ENCODE assay signal across 14 mouse cellular contexts in the genomic region with DNA sequence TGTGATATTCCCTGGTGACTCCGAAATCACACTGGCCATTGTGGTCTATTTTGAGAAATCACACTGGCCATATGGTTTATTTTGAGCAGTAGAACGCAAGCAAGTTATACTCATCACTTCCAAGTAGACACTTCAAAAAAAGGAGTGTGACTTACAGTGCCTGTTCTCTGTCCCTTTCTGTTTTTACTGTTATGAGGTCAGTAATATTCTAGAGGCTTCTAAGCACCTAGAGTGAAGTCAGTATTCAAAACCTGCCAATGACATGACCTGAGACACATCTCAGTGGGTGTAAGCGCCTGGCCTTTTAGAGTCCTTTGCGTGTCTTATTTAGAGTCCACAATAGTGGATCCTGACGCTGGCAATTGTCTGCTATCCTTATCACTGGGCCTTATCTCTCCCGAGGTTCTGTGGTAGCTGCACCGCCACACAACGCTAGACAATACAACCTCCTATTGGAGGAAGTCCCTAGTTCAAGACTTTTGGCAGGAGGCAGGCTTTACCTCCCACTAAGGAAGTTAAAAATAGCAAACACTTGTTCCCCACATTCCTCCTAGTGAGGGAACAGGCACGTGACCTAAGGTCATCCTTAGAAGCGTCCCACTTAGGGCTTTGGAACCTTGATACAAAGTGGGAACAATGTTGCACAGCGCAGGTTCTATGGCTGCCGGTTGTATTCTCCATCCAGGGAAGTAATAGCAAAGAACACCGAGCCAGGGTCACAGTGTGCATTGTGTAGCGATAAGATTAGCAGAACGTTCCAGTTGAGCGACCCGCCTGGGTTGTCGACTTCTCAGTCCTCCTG. TPM values are rescaled to one million over a fixed set of nuclear protein-coding genes. Genes with fewer than 3 reads are reported as not detected.
DNase-seq lines count a peak whose midpoint lies in the region; ATAC-seq and TF ChIP-seq lines count a peak whose summit lies in the region.
"Had no signal": no experiment of that assay in that cellular context is flagged by ENCODE, and none has a peak within 500 bp of the region (broad histone marks: within the 10 kb centered on the region; RNA-seq: fewer than 3 reads in every experiment).

No protein-coding gene starts in this region.

- no peaks in the 10 kb centered on the region for H3K4me1 ChIP-seq in kidney, adult 2 months (ENCODE audit: control insufficient read depth, insufficient read depth, low read length)
- H3K4me1 ChIP-seq in kidney, embryonic 14.5 days (ENCODE audit: control insufficient read depth, insufficient read depth, low read length): no peaks in the 10 kb centered on the region
- peaks cover 10% of the 10 kb centered on the region; the same call in 1 of the 2 replicates for H3K4me1 ChIP-seq in midbrain, embryonic 10.5 days
- H3K4me1 ChIP-seq in midbrain, embryonic 13.5 days (replicated peaks): no peaks in the 10 kb centered on the region
- H3K4me1 ChIP-seq: intestine, embryonic 15.5 days; limb, embryonic 15.5 days had no signal

- no peaks in the 10 kb centered on the region for H3K36me3 ChIP-seq in kidney, adult 2 months (ENCODE audit: control insufficient read depth, insufficient read depth, low read length)
- H3K36me3 ChIP-seq in kidney, embryonic 14.5 days (ENCODE audit: control insufficient read depth, insufficient read depth, low read length): no peaks in the 10 kb centered on the region
- no peaks in the 10 kb centered on the region for H3K36me3 ChIP-seq in midbrain, embryonic 10.5 days
- no peaks in the 10 kb centered on the region for H3K36me3 ChIP-seq in midbrain, embryonic 13.5 days
- H3K36me3 ChIP-seq: intestine, embryonic 15.5 days; limb, embryonic 15.5 days had no signal

- ATAC-seq in kidney, embryonic 14.5 days (ENCODE audit: low FRiP score, low TSS enrichment): no peak
- ATAC-seq in megakaryocyte progenitor cell, adult 5-6 weeks (replicated peaks; ENCODE audit: poor library complexity): peak; percentile 49
- no peak for ATAC-seq in midbrain, embryonic 13.5 days
- ATAC-seq: intestine, embryonic 15.5 days; Patski had no signal

- H3K27me3 ChIP-seq in kidney, adult 2 months (replicated peaks; ENCODE audit: control insufficient read depth, insufficient read depth, low read length): no peaks in the 10 kb centered on the region
- H3K27me3 ChIP-seq in kidney, embryonic 14.5 days (ENCODE audit: control insufficient read depth, insufficient read depth, low read length): no peaks in the 10 kb centered on the region
- H3K27me3 ChIP-seq in midbrain, embryonic 10.5 days (ENCODE audit: low read depth, poor library complexity, severe bottlenecking): no peaks in the 10 kb centered on the region
- H3K27me3 ChIP-seq in midbrain, embryonic 13.5 days: no peaks in the 10 kb centered on the region
- H3K27me3 ChIP-seq: intestine, embryonic 15.5 days; limb, embryonic 15.5 days; Patski had no signal

- no peaks in the 10 kb centered on the region for H3K9me3 ChIP-seq in kidney, embryonic 14.5 days (ENCODE audit: control insufficient read depth, low read length)
- H3K9me3 ChIP-seq in midbrain, embryonic 10.5 days (replicated peaks): no peaks in the 10 kb centered on the region
- no peaks in the 10 kb centered on the region for H3K9me3 ChIP-seq in midbrain, embryonic 13.5 days
- H3K9me3 ChIP-seq: intestine, embryonic 15.5 days; limb, embryonic 15.5 days had no signal

- TF ChIP-seq POLR2A in kidney, adult 2 months (IDR thresholded peaks at IDR 0.05; ENCODE audit: low read depth, low read length): no peak

- H3K27ac ChIP-seq in kidney, adult 2 months (ENCODE audit: insufficient read depth, low read depth, low read length): no peak overlapping the region
- H3K27ac ChIP-seq in kidney, embryonic 14.5 days (ENCODE audit: low read depth, low read length): no peak overlapping the region
- no peak overlapping the region for H3K27ac ChIP-seq in midbrain, embryonic 10.5 days (replicated peaks)
- H3K27ac ChIP-seq in midbrain, embryonic 13.5 days: no peak overlapping the region
- H3K27ac ChIP-seq: intestine, embryonic 15.5 days; limb, embryonic 15.5 days had no signal

- no peak overlapping the region for H3K9ac ChIP-seq in kidney, embryonic 14.5 days (ENCODE audit: low read depth, low read length)
- H3K9ac ChIP-seq in midbrain, embryonic 13.5 days (replicated peaks): no peak overlapping the region
- H3K9ac ChIP-seq: intestine, embryonic 15.5 days; limb, embryonic 15.5 days had no signal

- peak; percentile 28 for DNase-seq in kidney, adult 2 months
- DNase-seq in heart, adult 18-20 months: peak; percentile 67 to 82
- DNase-seq in heart, postnatal 25 days (ENCODE audit: low spot score): peak; percentile 20
- DNase-seq in midbrain, embryonic 10.5 days (ENCODE audit: low spot score): no peak
- no peak for DNase-seq in embryo, embryonic 10 days (ENCODE audit: low spot score)
- DNase-seq: cerebellum, adult 2 months; gastrocnemius, postnatal 10 days; layer of hippocampus, adult 9-11 months had no signal

- no peak for TF ChIP-seq CTCF in kidney, adult 2 months (conservative IDR thresholded peaks at IDR 0.05; ENCODE audit: insufficient read depth, insufficient read length, low read depth, low read length)

- H3K4me2 ChIP-seq in kidney, embryonic 14.5 days (replicated peaks; ENCODE audit: low read depth, low read length): no peak overlapping the region
- no peak overlapping the region for H3K4me2 ChIP-seq in midbrain, embryonic 13.5 days (replicated peaks)
- H3K4me2 ChIP-seq: intestine, embryonic 15.5 days; limb, embryonic 15.5 days had no signal

- intact Hi-C loops in heart, postnatal 25 days (cut with DNase I): no loop called here

- WGBS in kidney, adult 2 months: 52% methylated on average over 18 of the region's 18 CpGs
- WGBS in kidney, embryonic 14.5 days: 75% methylated on average over 18 of the region's 18 CpGs
- WGBS in midbrain, embryonic 10.5 days: 76% methylated on average over 18 of the region's 18 CpGs
- 68% methylated on average over 18 of the region's 18 CpGs for whole genome bisulfite sequencing in midbrain, embryonic 13.5 days

- H3K4me3 ChIP-seq in kidney, adult 2 months (ENCODE audit: insufficient read depth, low read depth, low read length): no peak overlapping the region
- no peak overlapping the region for H3K4me3 ChIP-seq in kidney, embryonic 14.5 days (ENCODE audit: low read length)
- no peak overlapping the region for H3K4me3 ChIP-seq in midbrain, embryonic 10.5 days
- H3K4me3 ChIP-seq in midbrain, embryonic 13.5 days (replicated peaks): no peak overlapping the region
- H3K4me3 ChIP-seq: intestine, embryonic 15.5 days; limb, embryonic 15.5 days had no signal

RNA-seq across cellular contexts. Expression of a gene that starts 17.4 kb away (rescaled TPM):
- 23.4 and 24.3 TPM in 2 replicates for polyA plus RNA-seq in kidney, adult 2 months (2012; rRNA removed)
- polyA plus RNA-seq in kidney, embryonic 14.5 days (2014; fragmentation: Nextera tagmentation; extraction: Ambion mirVana): 18.4 and 25.3 TPM in 2 replicates
- total RNA-seq in heart, adult 18-20 months (2021): 100 to 1,000 TPM; 138 to 147 TPM
- 100 to 1,000 TPM; 143 to 145 TPM for total RNA-seq in heart, postnatal 25 days (2021)
- total RNA-seq in megakaryocyte progenitor cell, adult 5-6 weeks (2015): 43.2 and 48.5 TPM in 2 replicates
- 48.0 and 58.0 TPM in 2 replicates for total RNA-seq in megakaryocyte progenitor cell, adult 5-6 weeks (2017)
- polyA plus RNA-seq in midbrain, embryonic 10.5 days (2016; fragmentation: Nextera tagmentation; extraction: Ambion mirVana): 16.2 and 16.5 TPM in 2 replicates
- 17.5 and 18.1 TPM in 2 replicates for polyA plus RNA-seq in midbrain, embryonic 13.5 days (2015; fragmentation: Nextera tagmentation; extraction: Ambion mirVana)

RNA-seq across cellular contexts. Expression of a gene that starts 28.4 kb away (rescaled TPM):
- polyA plus RNA-seq in kidney, adult 2 months (2012; rRNA removed): 7.8 and 8.1 TPM in 2 replicates
- polyA plus RNA-seq in kidney, embryonic 14.5 days (2014; fragmentation: Nextera tagmentation; extraction: Ambion mirVana): 7.8 and 8.9 TPM in 2 replicates
- total RNA-seq in heart, adult 18-20 months (2021): 10 to 100 TPM; 15.0 to 16.8 TPM
- total RNA-seq in heart, postnatal 25 days (2021): 10 to 100 TPM; 13.9 to 15.8 TPM
- 23.4 and 23.5 TPM in 2 replicates for total RNA-seq in megakaryocyte progenitor cell, adult 5-6 weeks (2015)
- total RNA-seq in megakaryocyte progenitor cell, adult 5-6 weeks (2017): 33.4 and 42.2 TPM in 2 replicates
- polyA plus RNA-seq in midbrain, embryonic 10.5 days (2016; fragmentation: Nextera tagmentation; extraction: Ambion mirVana): 3.2 and 4.6 TPM in 2 replicates
- 4.0 and 5.1 TPM in 2 replicates for polyA plus RNA-seq in midbrain, embryonic 13.5 days (2015; fragmentation: Nextera tagmentation; extraction: Ambion mirVana)

Comparison
In these comparisons a context has a peak if more than half of its experiments do, and no peak if none do; other contexts are left out.
1. DNase-seq: peak in kidney, adult 2 months (single experiment), heart, adult 18-20 months (2 of 2) and heart, postnatal 25 days (single experiment); none in midbrain, embryonic 10.5 days (single experiment) and embryo, embryonic 10 days (single experiment).